Mouse (Mus musculus) lung, adult 2 months (tissue): ENCODE results near the gene Fev.

Source experiments
- CTCF ChIP-seq: fragments of 200-500 bp; IDR thresholded peaks from 2 replicates; pipeline ENCODE4 v1.5.1; 2011; ENCODE audit warnings: mild to moderate bottlenecking, low read length, control low read depth; ENCODE audit not compliant: insufficient read depth
- POLR2A ChIP-seq: fragments of 200-500 bp; IDR thresholded peaks from 2 replicates; pipeline ENCODE4 v1.6.1; 2011; ENCODE audit warnings: low read depth, mild to moderate bottlenecking, control low read depth, low read length, borderline replicate concordance; ENCODE audit errors: extremely low read depth

DNA sequence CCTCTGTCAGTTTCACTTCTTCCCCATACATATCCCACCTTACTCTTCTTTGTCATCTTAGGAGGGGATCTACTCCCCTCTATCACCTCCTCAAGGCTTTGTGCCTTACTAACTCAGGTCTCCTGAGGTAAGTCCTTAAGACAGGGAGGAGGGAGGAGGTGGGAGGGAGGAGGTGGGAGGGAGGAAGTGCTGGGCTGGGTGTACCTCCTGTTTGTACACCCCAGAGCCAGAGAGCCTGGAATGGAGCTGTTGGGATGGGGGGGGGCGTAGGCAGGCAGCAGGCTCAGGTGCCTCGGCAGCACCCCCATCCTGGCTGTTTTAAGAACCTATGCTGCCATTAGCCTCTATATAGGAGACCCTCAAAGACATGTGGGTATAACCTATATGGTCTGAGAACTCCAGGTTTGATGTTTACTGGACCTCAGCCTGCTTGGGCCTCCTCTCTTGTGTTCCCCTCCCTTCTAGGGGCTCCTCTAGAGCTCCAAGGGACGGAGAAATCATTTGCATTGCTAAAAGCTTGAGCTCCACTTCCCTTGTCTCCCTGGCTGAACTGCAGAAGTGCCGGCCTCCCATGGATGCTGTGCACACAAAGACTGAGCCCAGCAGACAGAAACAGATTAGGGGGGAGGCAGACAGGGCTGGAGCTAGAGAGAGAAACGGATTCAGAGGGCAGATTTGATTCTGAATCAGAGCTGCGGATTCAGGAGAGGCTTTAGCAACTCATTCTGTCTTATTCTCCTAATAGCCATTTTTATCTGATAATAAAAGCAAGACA lies 34.0 kb downstream of the Fev start:
- no peak for TF ChIP-seq CTCF
- no peak for TF ChIP-seq POLR2A
